Mouse (Mus musculus): ENCODE measurements around the gene Tspan31. TPM values are rescaled to one million over a fixed set of nuclear protein-coding genes. Genes with fewer than 3 reads are reported as not detected.

Tspan31 gene
- polyA plus RNA-seq, 1 experiment from 2014 or later: 96.7 TPM

Other genes starting within 250 kb of the Tspan31 start
- gene Atp23, start 168.9 kb downstream of the Tspan31 start, polyA plus RNA-seq (2015; fragmentation: Nextera tagmentation; extraction: Ambion mirVana): 5.5 and 6.0 TPM in 2 replicates
- 11.1 and 12.2 TPM in 2 replicates for gene Ctdsp2, start 91.5 kb downstream of the Tspan31 start, polyA plus RNA-seq (2015; fragmentation: Nextera tagmentation; extraction: Ambion mirVana)
- 0.09 TPM in 1 of 2 replicates, not detected in the other for gene Avil, start 69.6 kb downstream of the Tspan31 start, polyA plus RNA-seq (2015; fragmentation: Nextera tagmentation; extraction: Ambion mirVana)
- 37.1 and 40.1 TPM in 2 replicates for gene Tsfm, start 39.4 kb downstream of the Tspan31 start, polyA plus RNA-seq (2015; fragmentation: Nextera tagmentation; extraction: Ambion mirVana)
- 13.4 and 13.5 TPM in 2 replicates for gene Mettl1, start 28.9 kb downstream of the Tspan31 start, polyA plus RNA-seq (2015; fragmentation: Nextera tagmentation; extraction: Ambion mirVana)
- 0.09 and 0.21 TPM in 2 replicates for gene Eef1akmt3, start 28.8 kb downstream of the Tspan31 start, polyA plus RNA-seq (2015; fragmentation: Nextera tagmentation; extraction: Ambion mirVana)
- 0.04 TPM in 1 of 2 replicates, not detected in the other for gene Cyp27b1, start 22.0 kb downstream of the Tspan31 start, polyA plus RNA-seq (2015; fragmentation: Nextera tagmentation; extraction: Ambion mirVana)
- gene March9, start 10.1 kb downstream of the Tspan31 start, polyA plus RNA-seq (2015; fragmentation: Nextera tagmentation; extraction: Ambion mirVana): not detected in 2 replicates
- gene Cdk4, start 6.7 kb downstream of the Tspan31 start, polyA plus RNA-seq (2015; fragmentation: Nextera tagmentation; extraction: Ambion mirVana): 293 and 317 TPM in 2 replicates
- gene Agap2, start 5.0 kb upstream of the Tspan31 start, polyA plus RNA-seq (2015; fragmentation: Nextera tagmentation; extraction: Ambion mirVana): 0.71 and 1.2 TPM in 2 replicates
- 58.9 and 65.6 TPM in 2 replicates for gene Os9, start 50.9 kb upstream of the Tspan31 start, polyA plus RNA-seq (2015; fragmentation: Nextera tagmentation; extraction: Ambion mirVana)
- gene B4galnt1, start 95.0 kb upstream of the Tspan31 start, polyA plus RNA-seq (2015; fragmentation: Nextera tagmentation; extraction: Ambion mirVana): 18.7 and 24.3 TPM in 2 replicates
- 2.2 and 2.7 TPM in 2 replicates for gene Slc26a10, start 110.4 kb upstream of the Tspan31 start, polyA plus RNA-seq (2015; fragmentation: Nextera tagmentation; extraction: Ambion mirVana)
- gene Arhgef25, start 119.8 kb upstream of the Tspan31 start, polyA plus RNA-seq (2015; fragmentation: Nextera tagmentation; extraction: Ambion mirVana): 4.8 and 5.7 TPM in 2 replicates
- gene Dtx3, start 125.5 kb upstream of the Tspan31 start, polyA plus RNA-seq (2015; fragmentation: Nextera tagmentation; extraction: Ambion mirVana): 13.4 and 14.8 TPM in 2 replicates
- gene Pip4k2c, start 141.3 kb upstream of the Tspan31 start, polyA plus RNA-seq (2015; fragmentation: Nextera tagmentation; extraction: Ambion mirVana): 39.1 and 40.1 TPM in 2 replicates
- gene Kif5a, start 193.1 kb upstream of the Tspan31 start, polyA plus RNA-seq (2015; fragmentation: Nextera tagmentation; extraction: Ambion mirVana): 0.09 and 0.11 TPM in 2 replicates
- 65.9 TPM in 2 replicates for gene Dctn2, start 196.1 kb upstream of the Tspan31 start, polyA plus RNA-seq (2015; fragmentation: Nextera tagmentation; extraction: Ambion mirVana)
- gene Mbd6, start 218.8 kb upstream of the Tspan31 start, polyA plus RNA-seq (2015; fragmentation: Nextera tagmentation; extraction: Ambion mirVana): 5.7 and 6.5 TPM in 2 replicates
- gene Mars, start 241.5 kb upstream of the Tspan31 start, polyA plus RNA-seq (2015; fragmentation: Nextera tagmentation; extraction: Ambion mirVana): 100 and 109 TPM in 2 replicates